Mouse (Mus musculus) liver, postnatal 0 days (tissue): ENCODE measurements around the gene Agrp.

Experiments used
- CTCF ChIP-seq: sonication (generic); IDR thresholded peaks from 2 replicates; pipeline ENCODE4 v1.5.1; 2016; ENCODE audit warnings: antibody characterized with exemption, low read depth
- EP300 ChIP-seq: IDR thresholded peaks from 2 replicates; pipeline ENCODE4 v1.6.1; 2016; ENCODE audit warnings: antibody characterized with exemption, low read depth, mild to moderate bottlenecking

DNA sequence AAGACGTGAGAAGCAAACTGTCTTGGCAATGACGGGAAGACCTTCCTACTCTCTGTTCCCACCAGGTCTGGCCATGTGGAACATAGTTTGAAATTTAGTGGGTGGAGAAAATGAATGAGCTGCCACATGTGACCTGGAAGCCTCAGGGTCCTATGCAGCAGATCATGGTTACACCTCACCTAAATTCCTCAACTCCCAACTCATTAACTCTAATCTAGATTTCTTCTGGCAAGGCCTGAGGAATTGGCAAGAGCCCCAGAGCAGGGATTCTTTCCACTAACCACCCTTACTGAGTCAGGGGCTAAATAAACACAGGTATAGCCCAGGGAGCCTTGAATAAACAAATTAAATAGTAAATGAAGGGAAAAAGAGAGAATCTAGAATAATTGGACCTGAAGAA, 85.2 kb downstream of the Agrp start:
- TF ChIP-seq EP300: no peak
- TF ChIP-seq CTCF: no peak
